Mouse (Mus musculus): ENCODE results near the gene Brpf3. TPM values are rescaled to one million over a fixed set of nuclear protein-coding genes. Genes with fewer than 3 reads are reported as not detected.

Gene Brpf3
- 5.9 and 6.8 TPM in 2 replicates for polyA plus RNA-seq (2014; fragmentation: Nextera tagmentation; extraction: Ambion mirVana)

- DNase-seq (ENCODE audit: low spot score) (peak; percentile 75), ATAC-seq (replicated peaks; ENCODE audit: insufficient number of reproducible peaks, low FRiP score, low TSS enrichment, low read depth) (peak; percentile 49)
- H3K4me2 ChIP-seq (ENCODE audit: low read depth, low read length), result peak within 1 kb of the TSS; percentile 98
- peak within 1 kb of the TSS; percentile 100 for H3K9ac ChIP-seq (replicated peaks; ENCODE audit: low read length)
- H3K4me3 ChIP-seq (ENCODE audit: low read depth, low read length), result peak within 1 kb of the TSS; percentile 96
- H3K9me3 ChIP-seq (replicated peaks; ENCODE audit: control insufficient read depth, low read length), result no peaks in the 10 kb centered on the region
- no peaks in the 10 kb centered on the region; the same call in 1 of the 2 replicates for H3K4me1 ChIP-seq (ENCODE audit: control insufficient read depth, insufficient read depth, low read length)
- no peaks in the 10 kb centered on the region for H3K27me3 ChIP-seq (ENCODE audit: control insufficient read depth, insufficient read depth, low read length)
- no peaks in the 10 kb centered on the region for H3K36me3 ChIP-seq (replicated peaks; ENCODE audit: control insufficient read depth, insufficient read depth, low read depth, low read length)
- WGBS, result 2% methylated on average over 44 of the region's 99 CpGs
- peak within 1 kb of the TSS; percentile 98 for H3K27ac ChIP-seq (replicated peaks; ENCODE audit: low read depth, low read length)
These were observed at the start of gene Brpf3 for GRCm38 (mm10) chr17:28800671-28801412. TSS of gene Brpf3 (plus strand) at chr17:28801090.

GRCm38 (mm10) chr17:28756447-28756846 lies 44.4 kb upstream of the Brpf3 start:
- DNase-seq (ENCODE audit: low spot score) (no peak), ATAC-seq (replicated peaks; ENCODE audit: insufficient number of reproducible peaks, low FRiP score, low TSS enrichment, low read depth) (no peak)
- H3K27me3 ChIP-seq (ENCODE audit: control insufficient read depth, insufficient read depth, low read length), result no peaks in the 10 kb centered on the region
- H3K36me3 ChIP-seq (replicated peaks; ENCODE audit: control insufficient read depth, insufficient read depth, low read depth, low read length), result no peaks in the 10 kb centered on the region
- H3K4me2 ChIP-seq (ENCODE audit: low read depth, low read length), result no peak overlapping the region
- 64% methylated on average over 5 of the region's 5 CpGs for WGBS
- no peaks in the 10 kb centered on the region for H3K9me3 ChIP-seq (replicated peaks; ENCODE audit: control insufficient read depth, low read length)
- H3K4me3 ChIP-seq (ENCODE audit: low read depth, low read length), result no peak overlapping the region
- H3K4me1 ChIP-seq (ENCODE audit: control insufficient read depth, insufficient read depth, low read length), result no peaks in the 10 kb centered on the region
- no peak overlapping the region for H3K27ac ChIP-seq (replicated peaks; ENCODE audit: low read depth, low read length)
- no peak overlapping the region for H3K9ac ChIP-seq (replicated peaks; ENCODE audit: low read length)

GRCm38 (mm10) chr17:28757470-28757869 lies 43.4 kb upstream of the Brpf3 start:
- H3K4me1 ChIP-seq (ENCODE audit: control insufficient read depth, insufficient read depth, low read length), result no peaks in the 10 kb centered on the region
- H3K4me2 ChIP-seq (ENCODE audit: low read depth, low read length), result no peak overlapping the region
- ATAC-seq (replicated peaks; ENCODE audit: insufficient number of reproducible peaks, low FRiP score, low TSS enrichment, low read depth) (no peak), DNase-seq (ENCODE audit: low spot score) (no peak)
- no peak overlapping the region for H3K9ac ChIP-seq (replicated peaks; ENCODE audit: low read length)
- H3K4me3 ChIP-seq (ENCODE audit: low read depth, low read length), result no peak overlapping the region
- whole genome bisulfite sequencing, result 84% methylated on average over 2 of the region's 2 CpGs
- no peak overlapping the region for H3K27ac ChIP-seq (replicated peaks; ENCODE audit: low read depth, low read length)
- H3K36me3 ChIP-seq (replicated peaks; ENCODE audit: control insufficient read depth, insufficient read depth, low read depth, low read length), result no peaks in the 10 kb centered on the region
- H3K9me3 ChIP-seq (replicated peaks; ENCODE audit: control insufficient read depth, low read length), result no peaks in the 10 kb centered on the region
- no peaks in the 10 kb centered on the region for H3K27me3 ChIP-seq (ENCODE audit: control insufficient read depth, insufficient read depth, low read length)

- Histone ChIP-seq H3K4me3 (ENCODE audit: low read depth, low read length) (no peak overlapping the region), H3K4me1 (ENCODE audit: control insufficient read depth, insufficient read depth, low read length) (no peaks in the 10 kb centered on the region), H3K27ac (replicated peaks; ENCODE audit: low read depth, low read length) (no peak overlapping the region), H3K9me3 (replicated peaks; ENCODE audit: control insufficient read depth, low read length) (no peaks in the 10 kb centered on the region), H3K4me2 (ENCODE audit: low read depth, low read length) (no peak overlapping the region), H3K27me3 (ENCODE audit: control insufficient read depth, insufficient read depth, low read length) (no peaks in the 10 kb centered on the region), H3K36me3 (replicated peaks; ENCODE audit: control insufficient read depth, insufficient read depth, low read depth, low read length) (no peaks in the 10 kb centered on the region), H3K9ac (replicated peaks; ENCODE audit: low read length) (no peak overlapping the region)
- DNase-seq (ENCODE audit: low spot score) (no peak), ATAC-seq (replicated peaks; ENCODE audit: insufficient number of reproducible peaks, low FRiP score, low TSS enrichment, low read depth) (no peak)
- 69% methylated on average over 8 of the region's 8 CpGs for WGBS
These were observed 40.1 kb upstream of the Brpf3 start for GRCm38 (mm10) chr17:28760736-28761312.

GRCm38 (mm10) chr17:28761871-28762270 lies 39.0 kb upstream of the Brpf3 start:
- WGBS, result 11% methylated on average over 3 of the region's 3 CpGs
- ATAC-seq (replicated peaks; ENCODE audit: insufficient number of reproducible peaks, low FRiP score, low TSS enrichment, low read depth), result no peak
- no peaks in the 10 kb centered on the region for H3K36me3 ChIP-seq (replicated peaks; ENCODE audit: control insufficient read depth, insufficient read depth, low read depth, low read length)

GRCm38 (mm10) chr17:28766203-28766602 lies 34.7 kb upstream of the Brpf3 start:
- no peak for DNase-seq (ENCODE audit: low spot score)
- WGBS, result 64% methylated on average over 3 of the region's 3 CpGs
- Histone ChIP-seq H3K27ac (replicated peaks; ENCODE audit: low read depth, low read length) (no peak overlapping the region), H3K4me3 (ENCODE audit: low read depth, low read length) (no peak overlapping the region), H3K9ac (replicated peaks; ENCODE audit: low read length) (no peak overlapping the region), H3K9me3 (replicated peaks; ENCODE audit: control insufficient read depth, low read length) (no peaks in the 10 kb centered on the region), H3K36me3 (replicated peaks; ENCODE audit: control insufficient read depth, insufficient read depth, low read depth, low read length) (no peaks in the 10 kb centered on the region), H3K4me1 (ENCODE audit: control insufficient read depth, insufficient read depth, low read length) (peaks cover 6% of the 10 kb centered on the region), H3K27me3 (ENCODE audit: control insufficient read depth, insufficient read depth, low read length) (peaks cover 19% of the 10 kb centered on the region), H3K4me2 (ENCODE audit: low read depth, low read length) (no peak overlapping the region)
- ATAC-seq (replicated peaks; ENCODE audit: insufficient number of reproducible peaks, low FRiP score, low TSS enrichment, low read depth), result no peak

More at GRCm38 (mm10) chr17:28761871-28762270, 39.0 kb upstream of the Brpf3 start:
- Histone ChIP-seq H3K4me2 (ENCODE audit: low read depth, low read length) (no peak overlapping the region), H3K4me1 (ENCODE audit: control insufficient read depth, insufficient read depth, low read length) (no peaks in the 10 kb centered on the region), H3K9me3 (replicated peaks; ENCODE audit: control insufficient read depth, low read length) (no peaks in the 10 kb centered on the region), H3K27ac (replicated peaks; ENCODE audit: low read depth, low read length) (no peak overlapping the region), H3K27me3 (ENCODE audit: control insufficient read depth, insufficient read depth, low read length) (no peaks in the 10 kb centered on the region), H3K9ac (replicated peaks; ENCODE audit: low read length) (no peak overlapping the region), H3K4me3 (ENCODE audit: low read depth, low read length) (no peak overlapping the region)
- peak; percentile 66 for DNase-seq (ENCODE audit: low spot score)

- Histone ChIP-seq H3K9ac (replicated peaks; ENCODE audit: low read length) (no peak overlapping the region), H3K9me3 (replicated peaks; ENCODE audit: control insufficient read depth, low read length) (no peaks in the 10 kb centered on the region), H3K4me3 (ENCODE audit: low read depth, low read length) (no peak overlapping the region), H3K4me2 (ENCODE audit: low read depth, low read length) (no peak overlapping the region), H3K27ac (replicated peaks; ENCODE audit: low read depth, low read length) (no peak overlapping the region), H3K27me3 (ENCODE audit: control insufficient read depth, insufficient read depth, low read length) (peaks cover 19% of the 10 kb centered on the region), H3K36me3 (replicated peaks; ENCODE audit: control insufficient read depth, insufficient read depth, low read depth, low read length) (no peaks in the 10 kb centered on the region), H3K4me1 (ENCODE audit: control insufficient read depth, insufficient read depth, low read length) (peaks cover 6% of the 10 kb centered on the region)
- 67% methylated on average over 11 of the region's 11 CpGs for WGBS
- no peak for DNase-seq (ENCODE audit: low spot score)
- ATAC-seq (replicated peaks; ENCODE audit: insufficient number of reproducible peaks, low FRiP score, low TSS enrichment, low read depth), result no peak
These were observed 33.9 kb upstream of the Brpf3 start for GRCm38 (mm10) chr17:28766781-28767515.
